Mouse (Mus musculus): ENCODE data around the gene Il7r. TPM values are rescaled to one million over a fixed set of nuclear protein-coding genes. Genes with fewer than 3 reads are reported as not detected.

Il7r gene
- polyA plus RNA-seq, 1 experiment from 2014 or later, result 0.36 TPM

DNA sequence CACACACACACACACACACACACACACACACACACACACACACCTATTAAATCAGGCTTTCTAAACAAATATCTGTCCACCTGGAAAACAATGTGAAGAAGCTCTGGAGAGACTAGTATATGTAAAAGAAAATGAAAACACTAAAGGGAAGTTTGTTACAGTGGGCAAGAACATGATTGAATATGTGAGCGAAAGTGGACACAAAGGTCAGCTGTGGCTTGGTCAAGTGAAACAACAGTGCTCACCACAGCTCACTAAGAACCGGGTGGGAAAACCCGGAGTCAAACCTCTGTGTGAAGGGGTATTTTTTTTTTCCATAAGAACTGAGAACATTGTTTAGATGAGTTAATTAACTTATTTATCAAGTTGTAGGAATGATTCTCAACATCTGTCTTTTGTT, 6.9 kb downstream of the Il7r start:
- no peak overlapping the region for H3K4me2 ChIP-seq (replicated peaks; ENCODE audit: low read depth, low read length)
- no peak overlapping the region for H3K4me3 ChIP-seq (ENCODE audit: low read depth, low read length)
- no peaks in the 10 kb centered on the region for H3K4me1 ChIP-seq (ENCODE audit: control insufficient read depth, insufficient read depth, low read length)
- H3K36me3 ChIP-seq (ENCODE audit: control insufficient read depth, insufficient read depth, low read length), result no peaks in the 10 kb centered on the region
- no peaks in the 10 kb centered on the region for H3K9me3 ChIP-seq (ENCODE audit: control insufficient read depth, low read depth, low read length)
- H3K27ac ChIP-seq (ENCODE audit: low read length), result no peak overlapping the region
- no peak overlapping the region for H3K9ac ChIP-seq (replicated peaks; ENCODE audit: low read depth, low read length)
- no peaks in the 10 kb centered on the region for H3K27me3 ChIP-seq (ENCODE audit: control insufficient read depth, insufficient read depth, low read length)
- 74% methylated on average over 3 of the region's 3 CpGs for WGBS
- no peak for ATAC-seq (ENCODE audit: insufficient number of reproducible peaks, insufficient read depth, low FRiP score, low read depth)

DNA sequence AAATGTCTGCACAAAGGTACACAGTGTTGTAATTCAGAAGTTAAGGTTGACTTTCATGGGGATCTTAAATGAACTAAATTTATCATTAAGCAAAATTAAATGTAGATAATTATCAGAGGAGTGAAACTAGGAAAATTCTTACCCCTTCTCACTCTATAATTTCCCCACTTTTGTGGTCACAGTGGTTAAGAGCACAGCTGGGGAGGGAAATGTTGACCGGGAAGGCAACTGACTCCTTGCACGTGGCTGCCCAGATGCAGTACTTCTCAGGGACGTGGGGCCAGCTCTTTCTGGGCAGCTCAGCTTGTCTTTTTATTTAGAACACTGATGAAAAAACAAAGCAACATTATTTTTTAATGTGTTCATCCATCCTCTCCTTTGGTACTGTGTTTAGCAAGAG, 37.9 kb downstream of the Il7r start:
- Histone ChIP-seq H3K9me3 (ENCODE audit: control insufficient read depth, low read depth, low read length) (no peaks in the 10 kb centered on the region), H3K4me1 (ENCODE audit: control insufficient read depth, insufficient read depth, low read length) (no peaks in the 10 kb centered on the region), H3K27ac (ENCODE audit: low read length) (no peak overlapping the region), H3K4me3 (ENCODE audit: low read depth, low read length) (no peak overlapping the region), H3K9ac (replicated peaks; ENCODE audit: low read depth, low read length) (no peak overlapping the region), H3K4me2 (replicated peaks; ENCODE audit: low read depth, low read length) (no peak overlapping the region), H3K27me3 (ENCODE audit: control insufficient read depth, insufficient read depth, low read length) (no peaks in the 10 kb centered on the region), H3K36me3 (ENCODE audit: control insufficient read depth, insufficient read depth, low read length) (no peaks in the 10 kb centered on the region)
- WGBS, result 47% methylated on average over 3 of the region's 3 CpGs
- no peak for ATAC-seq (ENCODE audit: insufficient number of reproducible peaks, insufficient read depth, low FRiP score, low read depth)

DNA sequence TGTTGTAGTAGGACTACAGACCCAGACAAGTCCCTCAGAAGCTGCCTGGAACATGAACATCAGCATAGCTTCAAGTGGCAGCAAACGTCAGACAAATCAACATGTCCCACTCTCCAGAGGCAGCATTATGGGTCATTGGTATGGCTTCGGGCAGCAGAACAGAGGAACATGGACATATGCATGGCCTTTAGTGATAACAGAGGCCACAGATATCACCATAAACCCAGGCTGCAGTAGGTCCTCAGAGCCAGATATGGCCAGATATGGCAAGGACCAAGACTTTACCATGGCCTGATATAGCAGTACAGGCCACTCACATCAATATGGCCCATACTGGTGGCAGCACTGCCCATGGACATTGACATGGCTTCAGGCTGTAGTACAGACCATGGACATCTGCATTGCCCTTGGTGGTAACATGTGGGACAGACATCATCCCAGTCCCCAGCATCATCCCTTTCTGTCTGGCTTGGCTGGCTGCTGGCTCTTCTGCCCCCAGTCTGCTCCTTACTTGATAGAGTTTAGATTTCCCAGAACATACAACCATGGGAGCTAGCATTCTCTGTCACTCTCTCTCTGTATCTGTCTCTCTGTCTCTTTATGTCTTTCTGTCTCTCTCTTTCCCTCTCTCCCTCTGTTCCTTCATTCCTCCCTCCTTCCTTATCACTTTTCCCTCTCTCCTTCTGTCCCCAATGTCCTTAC, 40.4 kb downstream of the Il7r start:
- Histone ChIP-seq H3K4me3 (ENCODE audit: low read depth, low read length) (no peak overlapping the region), H3K4me2 (replicated peaks; ENCODE audit: low read depth, low read length) (no peak overlapping the region), H3K27me3 (ENCODE audit: control insufficient read depth, insufficient read depth, low read length) (no peaks in the 10 kb centered on the region), H3K27ac (ENCODE audit: low read length) (no peak overlapping the region), H3K4me1 (ENCODE audit: control insufficient read depth, insufficient read depth, low read length) (no peaks in the 10 kb centered on the region), H3K36me3 (ENCODE audit: control insufficient read depth, insufficient read depth, low read length) (no peaks in the 10 kb centered on the region), H3K9me3 (ENCODE audit: control insufficient read depth, low read depth, low read length) (no peaks in the 10 kb centered on the region), H3K9ac (replicated peaks; ENCODE audit: low read depth, low read length) (no peak overlapping the region)
- WGBS, result 88% methylated on average over 2 of the region's 2 CpGs
- ATAC-seq (ENCODE audit: insufficient number of reproducible peaks, insufficient read depth, low FRiP score, low read depth), result peak; percentile 67; the same call in 1 of the 2 replicates

DNA sequence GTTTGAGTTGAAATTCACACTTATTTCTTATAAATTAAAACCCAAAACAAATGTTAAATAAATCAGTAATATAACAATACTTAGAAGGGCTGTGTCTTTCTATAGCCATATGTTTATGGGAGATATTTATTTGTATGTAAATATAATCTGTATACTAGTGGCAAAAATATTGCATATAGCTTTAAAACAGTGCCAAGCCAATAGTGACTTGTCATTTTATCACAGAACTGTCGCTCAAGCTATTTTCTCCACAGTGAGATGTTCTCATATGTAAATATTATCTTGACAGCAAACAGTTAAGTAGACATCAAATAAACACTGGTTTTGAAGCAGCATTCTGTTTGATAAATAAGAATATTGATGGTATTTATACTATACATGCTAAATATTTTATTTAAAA, 56.8 kb downstream of the Il7r start:
- Histone ChIP-seq H3K9me3 (ENCODE audit: control insufficient read depth, low read depth, low read length) (no peaks in the 10 kb centered on the region), H3K9ac (replicated peaks; ENCODE audit: low read depth, low read length) (no peak overlapping the region), H3K27ac (ENCODE audit: low read length) (no peak overlapping the region), H3K4me3 (ENCODE audit: low read depth, low read length) (no peak overlapping the region), H3K27me3 (ENCODE audit: control insufficient read depth, insufficient read depth, low read length) (no peaks in the 10 kb centered on the region), H3K36me3 (ENCODE audit: control insufficient read depth, insufficient read depth, low read length) (no peaks in the 10 kb centered on the region), H3K4me2 (replicated peaks; ENCODE audit: low read depth, low read length) (no peak overlapping the region), H3K4me1 (ENCODE audit: control insufficient read depth, insufficient read depth, low read length) (no peaks in the 10 kb centered on the region)
- no peak for ATAC-seq (ENCODE audit: insufficient number of reproducible peaks, insufficient read depth, low FRiP score, low read depth)
- 82% methylated on average over 1 of the region's 1 CpGs for WGBS

DNA sequence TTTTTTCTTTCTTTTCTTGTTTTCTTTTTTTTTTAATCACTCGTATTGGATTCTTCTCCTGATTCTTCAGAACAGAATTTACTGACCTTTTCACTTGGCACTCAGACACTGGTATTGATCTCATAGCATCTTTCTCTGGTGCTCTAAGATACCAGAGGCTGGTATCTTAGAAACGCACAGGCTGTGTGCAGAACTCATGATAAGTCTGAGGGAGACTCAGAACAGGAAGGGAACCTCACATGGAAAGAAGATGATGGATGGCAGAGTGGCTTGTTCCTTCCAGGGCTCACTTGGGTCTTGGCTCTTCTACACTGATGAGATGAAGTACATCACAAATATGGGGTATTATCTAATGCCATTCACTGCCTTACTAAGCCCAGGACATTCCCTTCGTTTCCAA, 57.4 kb downstream of the Il7r start:
- no peaks in the 10 kb centered on the region for H3K4me1 ChIP-seq (ENCODE audit: control insufficient read depth, insufficient read depth, low read length)
- H3K27ac ChIP-seq (ENCODE audit: low read length), result no peak overlapping the region
- H3K27me3 ChIP-seq (ENCODE audit: control insufficient read depth, insufficient read depth, low read length), result no peaks in the 10 kb centered on the region
- H3K9me3 ChIP-seq (ENCODE audit: control insufficient read depth, low read depth, low read length), result no peaks in the 10 kb centered on the region
- ATAC-seq (ENCODE audit: insufficient number of reproducible peaks, insufficient read depth, low FRiP score, low read depth), result no peak
- H3K36me3 ChIP-seq (ENCODE audit: control insufficient read depth, insufficient read depth, low read length), result no peaks in the 10 kb centered on the region
- H3K4me2 ChIP-seq (replicated peaks; ENCODE audit: low read depth, low read length), result no peak overlapping the region
- no peak overlapping the region for H3K4me3 ChIP-seq (ENCODE audit: low read depth, low read length)
- 50% methylated on average over 3 of the region's 3 CpGs for WGBS
- no peak overlapping the region for H3K9ac ChIP-seq (replicated peaks; ENCODE audit: low read depth, low read length)

DNA sequence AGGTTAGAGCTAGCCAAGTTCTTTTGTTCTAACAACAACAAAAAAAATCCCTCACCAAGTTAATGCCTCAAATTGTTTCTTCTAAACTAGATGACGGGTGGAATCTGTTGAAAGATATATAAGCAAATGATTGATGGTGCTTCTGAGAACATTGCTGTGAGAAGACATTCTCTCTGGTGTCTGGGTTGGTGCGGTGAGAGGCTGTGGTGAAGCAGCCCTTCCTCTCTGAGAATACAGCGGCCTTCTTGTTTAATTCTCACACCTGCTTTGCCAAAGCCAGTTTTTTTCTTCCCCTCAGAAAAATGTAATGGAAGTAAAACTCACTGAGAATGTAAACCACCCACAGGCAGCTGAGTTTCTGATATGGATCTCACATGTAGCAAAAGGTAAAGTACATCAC, 57.8 kb downstream of the Il7r start:
- Histone ChIP-seq H3K4me3 (ENCODE audit: low read depth, low read length) (no peak overlapping the region), H3K27ac (ENCODE audit: low read length) (no peak overlapping the region), H3K4me2 (replicated peaks; ENCODE audit: low read depth, low read length) (no peak overlapping the region), H3K27me3 (ENCODE audit: control insufficient read depth, insufficient read depth, low read length) (no peaks in the 10 kb centered on the region), H3K36me3 (ENCODE audit: control insufficient read depth, insufficient read depth, low read length) (no peaks in the 10 kb centered on the region), H3K9ac (replicated peaks; ENCODE audit: low read depth, low read length) (no peak overlapping the region), H3K4me1 (ENCODE audit: control insufficient read depth, insufficient read depth, low read length) (no peaks in the 10 kb centered on the region), H3K9me3 (ENCODE audit: control insufficient read depth, low read depth, low read length) (no peaks in the 10 kb centered on the region)
- 19% methylated on average over 3 of the region's 3 CpGs for WGBS
- ATAC-seq (ENCODE audit: insufficient number of reproducible peaks, insufficient read depth, low FRiP score, low read depth), result no peak

DNA sequence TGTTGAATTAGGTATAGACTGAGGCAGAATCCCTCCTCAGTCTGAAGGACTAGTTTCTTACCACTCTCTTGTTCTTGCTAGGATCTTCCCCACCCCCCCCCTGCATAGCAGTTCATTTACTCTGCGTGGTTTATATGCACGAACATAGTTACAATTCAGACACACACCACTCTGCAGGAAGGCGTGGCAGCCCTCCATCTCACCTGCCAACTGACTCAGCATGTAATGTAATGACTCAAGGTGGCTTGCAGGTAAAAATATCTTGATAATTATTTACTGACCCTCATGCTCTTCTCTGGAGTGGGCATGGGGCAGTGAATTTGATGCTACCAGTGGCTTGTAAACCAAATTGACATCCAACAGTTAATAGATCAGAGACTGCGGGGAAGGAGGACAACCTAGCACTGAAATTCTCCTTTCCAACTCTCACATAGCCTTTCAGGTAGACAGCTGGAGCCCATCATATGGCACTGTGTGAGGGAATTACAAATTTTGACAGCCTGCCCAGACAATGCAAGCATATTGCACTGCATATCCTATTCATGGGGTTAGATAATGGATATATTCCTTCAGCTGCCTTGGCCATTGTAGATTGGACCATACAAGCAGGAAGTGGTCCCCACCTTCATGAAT, 58.8 kb downstream of the Il7r start:
- no peaks in the 10 kb centered on the region for H3K4me1 ChIP-seq (ENCODE audit: control insufficient read depth, insufficient read depth, low read length)
- WGBS, result 79% methylated on average over 4 of the region's 4 CpGs

DNA sequence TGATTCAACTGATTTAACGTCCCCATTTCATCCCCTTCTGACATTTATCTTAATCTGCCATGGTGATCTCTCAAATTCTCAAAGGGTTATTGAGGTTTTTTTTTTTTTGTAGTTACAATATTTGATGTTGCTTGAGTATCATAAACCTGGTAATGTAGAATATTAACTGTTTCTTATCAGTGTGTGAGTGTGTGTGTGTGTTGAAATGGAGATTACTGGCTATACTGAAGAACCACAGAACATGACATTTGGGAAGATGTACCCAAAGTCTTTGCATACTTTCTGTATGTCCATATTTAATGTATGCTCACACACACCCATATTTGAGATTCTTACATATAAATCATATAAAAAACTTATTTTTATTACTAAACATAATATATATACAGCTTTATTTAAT, 65.9 kb downstream of the Il7r start:
- Histone ChIP-seq H3K27me3 (ENCODE audit: control insufficient read depth, insufficient read depth, low read length) (no peaks in the 10 kb centered on the region), H3K4me1 (ENCODE audit: control insufficient read depth, insufficient read depth, low read length) (no peaks in the 10 kb centered on the region)
- WGBS, result 21% methylated on average over 1 of the region's 1 CpGs

More for the DNA sequence above, 58.8 kb downstream of the Il7r start:
- no peaks in the 10 kb centered on the region for H3K27me3 ChIP-seq (ENCODE audit: control insufficient read depth, insufficient read depth, low read length)
- no peak for ATAC-seq (ENCODE audit: insufficient number of reproducible peaks, insufficient read depth, low FRiP score, low read depth)
- no peak overlapping the region for H3K27ac ChIP-seq (ENCODE audit: low read length)
- no peak overlapping the region for H3K9ac ChIP-seq (replicated peaks; ENCODE audit: low read depth, low read length)
- no peaks in the 10 kb centered on the region for H3K9me3 ChIP-seq (ENCODE audit: control insufficient read depth, low read depth, low read length)
- no peak overlapping the region for H3K4me3 ChIP-seq (ENCODE audit: low read depth, low read length)
- H3K4me2 ChIP-seq (replicated peaks; ENCODE audit: low read depth, low read length), result no peak overlapping the region
- no peaks in the 10 kb centered on the region for H3K36me3 ChIP-seq (ENCODE audit: control insufficient read depth, insufficient read depth, low read length)

More for the DNA sequence above, 65.9 kb downstream of the Il7r start:
- H3K4me3 ChIP-seq (ENCODE audit: low read depth, low read length), result no peak overlapping the region
- H3K36me3 ChIP-seq (ENCODE audit: control insufficient read depth, insufficient read depth, low read length), result no peaks in the 10 kb centered on the region
- H3K27ac ChIP-seq (ENCODE audit: low read length), result no peak overlapping the region
- H3K4me2 ChIP-seq (replicated peaks; ENCODE audit: low read depth, low read length), result no peak overlapping the region
- H3K9me3 ChIP-seq (ENCODE audit: control insufficient read depth, low read depth, low read length), result no peaks in the 10 kb centered on the region
- ATAC-seq (ENCODE audit: insufficient number of reproducible peaks, insufficient read depth, low FRiP score, low read depth), result no peak
- H3K9ac ChIP-seq (replicated peaks; ENCODE audit: low read depth, low read length), result no peak overlapping the region

Data from stomach, embryonic 14.5 days (tissue).